44 mouse cellular contexts compared by ENCODE assay signal in genomic region chr5:25521461-25521860, GRCm38 (mm10). TPM values are rescaled to one million over a fixed set of nuclear protein-coding genes. Genes with fewer than 3 reads are reported as not detected.
"Had no signal": no experiment of that assay in that cellular context is flagged by ENCODE, and none has a peak within 500 bp of the region (broad histone marks: within the 10 kb centered on the region; RNA-seq: fewer than 3 reads in every experiment).

No protein-coding gene starts in this region.

- DNase-seq: heart, postnatal 10 days; heart, postnatal 14 days; heart, postnatal 36 days; heart, postnatal 4 days; kidney, adult 11 months; kidney, adult 18-20 months; kidney, adult 2 months; kidney, adult 8-10 months; kidney, adult 9 months; kidney, postnatal 10 days; kidney, postnatal 14 days; kidney, postnatal 25 days; kidney, postnatal 36 days; kidney, postnatal 4 days; layer of hippocampus, adult 9-11 months; layer of hippocampus, postnatal 36 days had no signal

- H3K36me3 ChIP-seq: heart, embryonic 12.5 days; heart, embryonic 13.5 days; heart, embryonic 15.5 days; hindbrain, embryonic 10.5 days; hindbrain, embryonic 12.5 days; hindbrain, embryonic 13.5 days; hindbrain, embryonic 15.5 days; intestine, embryonic 15.5 days; kidney, embryonic 15.5 days had no signal

- H3K4me3 ChIP-seq: heart, embryonic 12.5 days; heart, embryonic 13.5 days; heart, embryonic 15.5 days; hindbrain, embryonic 10.5 days; hindbrain, embryonic 12.5 days; hindbrain, embryonic 13.5 days; hindbrain, embryonic 15.5 days; intestine, embryonic 15.5 days; kidney, embryonic 15.5 days; layer of hippocampus, adult 2 months; left cerebral cortex, adult 2 months had no signal

- H3K4me1 ChIP-seq: hindbrain, embryonic 13.5 days; hindbrain, embryonic 15.5 days; kidney, embryonic 15.5 days had no signal

- H3K4me2 ChIP-seq: heart, embryonic 11.5 days; heart, embryonic 12.5 days; heart, embryonic 13.5 days; heart, embryonic 15.5 days; hindbrain, embryonic 12.5 days; hindbrain, embryonic 13.5 days; hindbrain, embryonic 14.5 days; hindbrain, embryonic 15.5 days; intestine, embryonic 15.5 days; kidney, embryonic 15.5 days had no signal

- H3K9ac ChIP-seq: heart, embryonic 12.5 days; heart, embryonic 13.5 days; heart, embryonic 15.5 days; hindbrain, embryonic 12.5 days; hindbrain, embryonic 13.5 days; hindbrain, embryonic 14.5 days; hindbrain, embryonic 15.5 days; intestine, embryonic 15.5 days; kidney, embryonic 15.5 days had no signal

- ATAC-seq: hindbrain, embryonic 16.5 days; hindbrain, postnatal 0 days; inflammation-experienced regulatory T-cells, adult 6 months; intestine, embryonic 15.5 days; intestine, embryonic 16.5 days; intestine, postnatal 0 days had no signal

- H3K27me3 ChIP-seq: heart, embryonic 12.5 days; heart, embryonic 13.5 days; heart, embryonic 15.5 days; hindbrain, embryonic 12.5 days; hindbrain, embryonic 13.5 days; hindbrain, embryonic 15.5 days; intestine, embryonic 15.5 days; kidney, embryonic 15.5 days had no signal

- H3K27ac ChIP-seq: heart, embryonic 13.5 days; heart, embryonic 15.5 days; hindbrain, embryonic 10.5 days; hindbrain, embryonic 12.5 days; hindbrain, embryonic 13.5 days; hindbrain, embryonic 14.5 days; hindbrain, embryonic 15.5 days; hindbrain, postnatal 0 days; intestine, embryonic 15.5 days; kidney, embryonic 15.5 days; kidney, postnatal 0 days; layer of hippocampus, adult 2 months; left cerebral cortex, adult 2 months had no signal

- H3K9me3 ChIP-seq: heart, embryonic 12.5 days; heart, embryonic 13.5 days; heart, embryonic 15.5 days; hindbrain, embryonic 10.5 days; hindbrain, embryonic 12.5 days; hindbrain, embryonic 13.5 days; hindbrain, embryonic 15.5 days; intestine, embryonic 15.5 days; kidney, embryonic 15.5 days had no signal

RNA-seq across cellular contexts. Expression of gene Cct8l1, which starts 5.6 kb away (rescaled TPM):
- total RNA-seq: heart, postnatal 10 days; heart, postnatal 4 days; hematopoietic stem cell, adult 5-6 weeks; hindbrain, postnatal 0 days; layer of hippocampus, postnatal 14 days had no signal
- polyA plus RNA-seq: heart, embryonic 11.5 days; heart, embryonic 13.5 days; heart, embryonic 14.5 days; heart, embryonic 15.5 days; heart, postnatal 0 days; hindbrain, embryonic 10.5 days; hindbrain, embryonic 11.5 days; hindbrain, embryonic 14.5 days; hindbrain, postnatal 0 days; intestine, embryonic 14.5 days; intestine, embryonic 15.5 days; intestine, embryonic 16.5 days; kidney, embryonic 14.5 days; kidney, embryonic 15.5 days; kidney, embryonic 16.5 days; kidney, postnatal 0 days; large intestine, adult 2 months had no signal
